Mouse (Mus musculus): ENCODE results near the gene Zxdc. TPM values are rescaled to one million over a fixed set of nuclear protein-coding genes. Genes with fewer than 3 reads are reported as not detected.

Gene Zxdc
- total RNA-seq (2017), result 18.7 and 20.3 TPM in 2 replicates

- peak; percentile 95 to 97 for ATAC-seq (replicated peaks in 1 of 2; ENCODE audit: insufficient read depth in 1 of 2, low FRiP score in 2 of 2, low TSS enrichment in 1 of 2, low read depth in 1 of 2, poor library complexity in 2 of 2, severe bottlenecking in 2 of 2)
Measured at GRCm38 (mm10) chr6:90368976-90369724, at the start of gene Zxdc. TSS of gene Zxdc (plus strand) at chr6:90369492.

GRCm38 (mm10) chr6:90320429-90320828 is 48.9 kb upstream of the Zxdc start:
- ATAC-seq (replicated peaks in 1 of 2; ENCODE audit: insufficient read depth in 1 of 2, low FRiP score in 2 of 2, low TSS enrichment in 1 of 2, low read depth in 1 of 2, poor library complexity in 2 of 2, severe bottlenecking in 2 of 2), result peak in 1 of 2 experiments; percentile 40; a peak in 1 of 4 replicates

DNA sequence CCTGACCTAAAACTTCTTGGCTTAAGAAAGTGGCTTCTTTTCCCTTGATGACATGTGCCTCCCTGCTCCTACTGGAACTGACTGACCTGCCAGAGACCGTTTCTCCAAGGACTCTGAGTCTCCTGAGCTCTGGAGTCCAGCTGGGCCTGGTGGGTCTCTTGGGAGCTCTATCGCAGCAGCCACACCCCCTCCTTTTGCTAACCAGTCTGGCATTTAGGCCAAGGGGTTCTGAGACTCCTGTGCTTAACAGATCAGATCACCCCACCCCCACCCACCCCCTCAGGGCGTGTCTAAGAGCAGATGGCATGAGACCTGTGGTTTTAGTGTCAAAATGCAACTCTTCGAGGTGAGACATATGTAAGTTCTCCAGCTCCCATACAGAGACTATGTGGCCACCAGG is 47.5 kb upstream of the Zxdc start:
- ATAC-seq (replicated peaks in 1 of 2; ENCODE audit: insufficient read depth in 1 of 2, low FRiP score in 2 of 2, low TSS enrichment in 1 of 2, low read depth in 1 of 2, poor library complexity in 2 of 2, severe bottlenecking in 2 of 2), result no peak

DNA sequence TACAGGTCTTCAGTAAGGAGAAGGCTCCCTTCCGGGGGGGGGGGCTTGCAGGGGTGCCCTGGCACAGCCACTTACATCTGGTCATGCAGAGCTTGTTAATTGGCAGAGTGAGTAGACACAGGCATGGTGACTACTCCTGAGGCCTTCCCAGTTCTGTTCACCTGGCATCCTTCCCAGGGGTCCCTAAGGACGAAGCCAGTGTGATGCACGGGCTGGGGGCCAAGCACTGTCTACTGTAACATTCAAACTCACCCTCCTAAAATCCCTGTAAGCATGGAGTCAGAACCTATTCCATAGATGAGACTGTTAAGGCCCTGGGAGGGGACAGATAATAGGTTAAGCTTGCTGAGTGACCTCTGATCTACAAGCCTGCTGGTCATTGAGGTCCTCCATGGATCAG is 45.3 kb upstream of the Zxdc start:
- ATAC-seq (replicated peaks in 1 of 2; ENCODE audit: insufficient read depth in 1 of 2, low FRiP score in 2 of 2, low TSS enrichment in 1 of 2, low read depth in 1 of 2, poor library complexity in 2 of 2, severe bottlenecking in 2 of 2), result no peak

DNA sequence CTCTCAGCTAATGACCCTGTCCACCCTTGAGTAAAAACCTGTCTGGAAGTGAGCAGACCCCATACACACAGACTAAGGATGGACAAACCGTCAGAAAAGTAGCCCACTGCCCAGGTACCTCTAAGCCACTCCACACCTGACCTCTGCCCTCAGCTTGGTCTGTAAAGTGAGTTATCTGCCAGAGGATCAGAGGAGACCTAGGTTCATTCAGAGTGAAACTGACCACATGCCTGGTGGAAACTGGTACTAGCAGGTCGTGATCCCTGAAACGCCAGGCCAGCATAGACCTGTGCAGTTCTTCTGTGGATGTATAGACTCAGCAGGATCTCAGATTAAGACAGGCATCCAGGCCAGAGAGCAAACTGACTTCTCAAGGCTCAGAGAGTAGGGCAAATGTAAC is 44.8 kb upstream of the Zxdc start:
- ATAC-seq (replicated peaks in 1 of 2; ENCODE audit: insufficient read depth in 1 of 2, low FRiP score in 2 of 2, low TSS enrichment in 1 of 2, low read depth in 1 of 2, poor library complexity in 2 of 2, severe bottlenecking in 2 of 2), result no peak

- ATAC-seq (replicated peaks in 1 of 2; ENCODE audit: insufficient read depth in 1 of 2, low FRiP score in 2 of 2, low TSS enrichment in 1 of 2, low read depth in 1 of 2, poor library complexity in 2 of 2, severe bottlenecking in 2 of 2), result peak; percentile 63 to 74
Measured at GRCm38 (mm10) chr6:90324991-90325390, 44.3 kb upstream of the Zxdc start, which contains the start of gene Chst13. TSS of gene Chst13 (minus strand) at chr6:90325185.

- no peak for ATAC-seq (replicated peaks in 1 of 2; ENCODE audit: insufficient read depth in 1 of 2, low FRiP score in 2 of 2, low TSS enrichment in 1 of 2, low read depth in 1 of 2, poor library complexity in 2 of 2, severe bottlenecking in 2 of 2)
Measured at GRCm38 (mm10) chr6:90327670-90328069, 41.6 kb upstream of the Zxdc start.

- ATAC-seq (replicated peaks in 1 of 2; ENCODE audit: insufficient read depth in 1 of 2, low FRiP score in 2 of 2, low TSS enrichment in 1 of 2, low read depth in 1 of 2, poor library complexity in 2 of 2, severe bottlenecking in 2 of 2), result no peak
Measured at GRCm38 (mm10) chr6:90329953-90330352, 39.3 kb upstream of the Zxdc start.

DNA sequence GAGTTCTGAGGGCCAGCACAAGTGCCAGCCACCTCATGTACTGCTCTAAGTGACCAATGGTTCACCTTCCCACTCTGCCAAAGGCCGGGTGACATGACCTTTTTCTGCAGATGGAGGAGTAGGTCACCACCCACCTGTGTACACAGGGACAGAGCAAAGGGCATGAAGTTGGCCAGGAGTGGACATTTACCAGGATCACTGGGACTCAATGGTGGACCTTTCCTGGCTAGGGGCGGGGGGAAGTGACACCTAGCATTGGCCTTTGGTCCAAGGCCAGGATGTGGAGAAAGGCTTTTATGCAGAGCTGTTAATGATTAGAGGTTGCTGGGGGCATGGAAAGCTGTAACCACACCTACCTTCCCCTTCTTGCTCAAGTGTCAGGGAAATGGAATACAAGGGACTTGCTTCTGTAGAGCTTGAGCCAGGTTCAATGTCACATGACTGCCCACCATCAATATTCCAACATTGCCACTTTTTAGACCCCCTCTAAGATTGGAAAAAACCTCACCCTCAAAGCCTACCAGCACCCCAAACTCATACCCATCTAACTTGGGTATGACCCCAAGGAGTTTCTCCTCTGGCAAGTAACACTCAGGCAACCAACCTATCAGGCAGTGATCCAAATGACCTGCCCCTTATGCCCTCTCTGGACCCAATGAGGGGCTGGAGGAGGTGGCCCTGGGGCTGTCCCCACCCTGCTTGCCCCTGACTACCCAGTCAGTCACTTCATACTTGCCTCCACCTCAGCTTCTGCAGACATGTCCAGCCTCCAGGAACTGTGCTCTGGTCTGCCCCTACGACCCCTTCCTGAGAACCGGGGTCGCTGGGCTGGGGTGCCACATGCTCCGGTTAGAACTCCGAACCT is 36.5 kb upstream of the Zxdc start, which contains the start of gene Uroc1:
Gene Uroc1, plus strand, starts transcription at position 724 of the 865 bp plus-strand sequence.
- no peak for ATAC-seq (replicated peaks in 1 of 2; ENCODE audit: insufficient read depth in 1 of 2, low FRiP score in 2 of 2, low TSS enrichment in 1 of 2, low read depth in 1 of 2, poor library complexity in 2 of 2, severe bottlenecking in 2 of 2)

GRCm38 (mm10) chr6:90334244-90334643 is 35.0 kb upstream of the Zxdc start:
- ATAC-seq (replicated peaks in 1 of 2; ENCODE audit: insufficient read depth in 1 of 2, low FRiP score in 2 of 2, low TSS enrichment in 1 of 2, low read depth in 1 of 2, poor library complexity in 2 of 2, severe bottlenecking in 2 of 2), result peak; percentile 79 to 89

- no peak for ATAC-seq (replicated peaks in 1 of 2; ENCODE audit: insufficient read depth in 1 of 2, low FRiP score in 2 of 2, low TSS enrichment in 1 of 2, low read depth in 1 of 2, poor library complexity in 2 of 2, severe bottlenecking in 2 of 2)
Measured at GRCm38 (mm10) chr6:90342343-90342742, 26.9 kb upstream of the Zxdc start.

DNA sequence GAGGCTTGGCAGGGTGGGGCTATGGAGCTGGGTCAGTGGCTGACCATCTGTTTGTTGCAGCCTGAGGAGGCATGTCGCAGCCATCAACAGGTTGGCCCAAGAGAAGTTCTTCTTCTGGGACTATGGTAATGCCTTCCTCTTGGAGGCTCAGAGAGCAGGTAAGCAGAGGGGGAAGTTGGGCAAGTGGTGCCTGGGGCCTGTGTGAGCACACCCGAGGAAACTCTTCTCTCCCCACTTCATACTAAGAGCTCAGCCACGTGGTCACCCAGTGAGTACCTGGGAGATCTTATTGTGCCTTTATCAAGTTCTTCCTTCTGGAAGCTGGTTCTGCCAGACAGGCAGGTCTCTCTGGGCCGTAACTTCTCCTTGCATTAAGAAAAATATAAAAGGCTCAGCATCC is 22.1 kb upstream of the Zxdc start:
- no peak; a peak in 1 of 4 replicates for ATAC-seq (replicated peaks in 1 of 2; ENCODE audit: insufficient read depth in 1 of 2, low FRiP score in 2 of 2, low TSS enrichment in 1 of 2, low read depth in 1 of 2, poor library complexity in 2 of 2, severe bottlenecking in 2 of 2)

DNA sequence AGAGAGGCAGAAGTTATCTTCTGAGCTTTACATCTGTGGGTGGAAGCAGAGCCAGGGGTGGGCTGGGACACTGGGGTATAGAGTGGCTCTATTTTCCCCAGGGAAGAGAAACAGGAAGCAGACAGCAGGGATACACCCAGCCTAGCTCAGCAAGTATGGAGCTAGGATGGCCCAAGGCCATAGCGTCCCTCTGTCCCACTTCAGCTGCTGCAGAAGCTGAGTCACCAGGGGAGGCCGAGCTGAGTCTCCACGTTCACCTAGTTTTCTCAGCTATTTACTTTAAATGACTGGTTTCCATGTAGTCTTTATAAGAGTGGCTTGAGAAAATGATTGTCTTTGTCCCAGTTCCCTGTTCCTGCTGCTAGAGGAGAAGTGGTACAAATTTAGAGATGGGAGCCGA is 20.8 kb upstream of the Zxdc start:
- no peak for ATAC-seq (replicated peaks in 1 of 2; ENCODE audit: insufficient read depth in 1 of 2, low FRiP score in 2 of 2, low TSS enrichment in 1 of 2, low read depth in 1 of 2, poor library complexity in 2 of 2, severe bottlenecking in 2 of 2)

DNA sequence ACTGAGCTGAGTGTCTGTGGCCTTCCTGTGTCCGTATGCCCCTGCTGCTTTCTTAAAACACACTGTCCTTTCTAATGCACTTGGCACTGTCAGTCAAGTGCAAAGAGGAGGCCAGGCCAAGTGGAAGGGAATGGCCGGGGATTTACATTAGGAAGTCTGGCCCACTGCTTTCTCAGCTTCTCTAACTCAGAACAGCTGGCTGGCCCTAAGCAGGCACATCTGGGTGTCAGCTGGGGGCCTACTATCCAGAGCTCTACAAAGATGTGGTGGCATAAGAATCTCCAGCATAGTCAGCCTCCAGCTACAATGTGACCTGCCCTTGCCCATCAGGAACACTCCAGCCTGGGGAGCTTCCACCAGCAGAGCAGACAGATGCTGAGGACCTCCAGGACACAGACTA is 19.3 kb upstream of the Zxdc start:
- ATAC-seq (replicated peaks in 1 of 2; ENCODE audit: insufficient read depth in 1 of 2, low FRiP score in 2 of 2, low TSS enrichment in 1 of 2, low read depth in 1 of 2, poor library complexity in 2 of 2, severe bottlenecking in 2 of 2), result no peak

DNA sequence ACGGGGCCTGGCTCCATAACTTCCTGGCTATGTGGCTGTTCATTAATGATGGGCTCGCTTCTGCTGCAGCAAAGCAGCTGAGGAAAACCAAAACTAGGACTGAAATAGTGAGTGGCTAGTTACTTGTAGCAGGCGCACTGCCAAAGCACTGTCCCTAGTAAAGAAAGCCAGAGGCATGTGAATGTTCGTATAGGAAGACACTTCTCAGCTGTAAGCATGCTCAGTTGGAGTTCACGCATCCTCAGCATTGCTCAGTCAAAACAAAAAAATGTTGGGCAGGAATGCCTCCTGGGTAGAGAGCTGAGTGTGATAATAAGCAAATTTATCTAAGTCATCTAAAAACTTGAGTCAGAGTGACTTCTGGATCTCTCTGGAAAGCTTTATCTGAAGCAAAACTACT is 11.2 kb upstream of the Zxdc start:
- no peak for ATAC-seq (replicated peaks in 1 of 2; ENCODE audit: insufficient read depth in 1 of 2, low FRiP score in 2 of 2, low TSS enrichment in 1 of 2, low read depth in 1 of 2, poor library complexity in 2 of 2, severe bottlenecking in 2 of 2)

GRCm38 (mm10) chr6:90359445-90359844 is 9.8 kb upstream of the Zxdc start:
- ATAC-seq (replicated peaks in 1 of 2; ENCODE audit: insufficient read depth in 1 of 2, low FRiP score in 2 of 2, low TSS enrichment in 1 of 2, low read depth in 1 of 2, poor library complexity in 2 of 2, severe bottlenecking in 2 of 2), result no peak

GRCm38 (mm10) chr6:90360024-90360781 is 9.1 kb upstream of the Zxdc start:
- peak in 1 of 2 experiments; percentile 19; a peak in 2 of 4 replicates for ATAC-seq (replicated peaks in 1 of 2; ENCODE audit: insufficient read depth in 1 of 2, low FRiP score in 2 of 2, low TSS enrichment in 1 of 2, low read depth in 1 of 2, poor library complexity in 2 of 2, severe bottlenecking in 2 of 2)

Measured in hematopoietic stem cell, adult 5-6 weeks (primary cell).